Mouse (Mus musculus) embryonic fibroblast, embryonic 13.5 days (primary cell): ENCODE measurements around the gene Chchd6.

Source experiments
- CTCF ChIP-seq: IDR thresholded peaks from 2 replicates; pipeline ENCODE4 v1.5.1; 2011; ENCODE audit warnings: mild to moderate bottlenecking, control low read depth, low read length, moderate library complexity, borderline replicate concordance; ENCODE audit not compliant: insufficient read depth
- POLR2A ChIP-seq: IDR thresholded peaks from 2 replicates; pipeline ENCODE4 v1.6.1; 2011; ENCODE audit warnings: low read depth, mild to moderate bottlenecking, control low read depth, low read length, moderate library complexity

DNA sequence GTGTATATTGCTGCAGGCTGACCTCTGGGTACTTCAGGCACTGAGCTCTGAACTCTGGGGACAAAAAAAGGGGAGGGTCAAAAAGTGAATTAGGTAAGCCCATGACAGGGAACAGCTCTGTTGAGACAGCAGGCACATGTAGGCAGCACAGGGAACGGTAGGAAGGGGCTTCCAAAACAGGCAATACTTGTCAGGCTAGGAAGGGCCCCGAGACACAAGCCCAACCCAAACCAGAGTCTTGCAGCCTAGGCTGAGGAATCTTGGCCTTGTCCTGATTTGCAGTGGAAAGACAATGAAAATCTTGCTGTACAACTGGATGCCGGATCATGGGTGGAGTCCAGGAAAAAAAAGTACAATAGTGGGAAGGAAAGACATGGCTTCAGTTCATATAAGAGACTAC is 135.8 kb downstream of the Chchd6 start:
- TF ChIP-seq CTCF (no peak), POLR2A (no peak)
